Mouse (Mus musculus) 416B (cell line): ENCODE results near the gene Cdc26.

Source experiments
- DNase-seq: peaks from one replicate; pipeline ENCODE4 v3.0.0; 2011; ENCODE audit warnings: low read depth

The Cdc26 gene

GRCm38 (mm10) chr4:62361571-62361970 is 46.9 kb downstream of the Cdc26 start:
- DNase-seq: no peak

- no peak for DNase-seq
Observed at GRCm38 (mm10) chr4:62360805-62361455, 47.5 kb downstream of the Cdc26 start.

- DNase-seq: peak; percentile 99
Observed at GRCm38 (mm10) chr4:62360088-62360804, 48.2 kb downstream of the Cdc26 start, which contains the start of the genes Fkbp15 and Slc31a1. TSS of gene Fkbp15 (minus strand) at chr4:62360548. TSS of gene Slc31a1 (plus strand) at chr4:62360727.

GRCm38 (mm10) chr4:62359256-62359775 is 49.1 kb downstream of the Cdc26 start:
- peak; percentile 69 for DNase-seq

GRCm38 (mm10) chr4:62357631-62358148 is 50.8 kb downstream of the Cdc26 start:
- peak; percentile 68 for DNase-seq

- peak; percentile 82 for DNase-seq
Observed at GRCm38 (mm10) chr4:62349371-62349770, 59.1 kb downstream of the Cdc26 start.

- no peak for DNase-seq
Observed at GRCm38 (mm10) chr4:62348329-62348705, 60.1 kb downstream of the Cdc26 start.

GRCm38 (mm10) chr4:62347605-62348328 is 60.7 kb downstream of the Cdc26 start:
- no peak for DNase-seq

- DNase-seq: no peak
Observed at GRCm38 (mm10) chr4:62345827-62346226, 62.6 kb downstream of the Cdc26 start.

- peak; percentile 52 for DNase-seq
Observed at GRCm38 (mm10) chr4:62344000-62344399, 64.4 kb downstream of the Cdc26 start.

- DNase-seq: no peak
Observed at GRCm38 (mm10) chr4:62338536-62338935, 69.9 kb downstream of the Cdc26 start.
